Mouse (Mus musculus) C2C12 (cell line): ENCODE data around the gene Rpl7l1.

Experiments
- CTCF ChIP-seq: IDR thresholded peaks from one replicate; pipeline ENCODE4 v1.5.1; 2011; ENCODE audit not compliant: control insufficient read depth, insufficient read depth, insufficient read length
- MYOD1 ChIP-seq: IDR thresholded peaks from one replicate; pipeline ENCODE4 v1.6.1; 2011; ENCODE audit warnings: low read depth; ENCODE audit not compliant: control insufficient read depth, insufficient read length
- USF1 ChIP-seq: IDR thresholded peaks from one replicate; pipeline ENCODE4 v1.6.1; 2011; ENCODE audit warnings: low read depth, mild to moderate bottlenecking, control low read depth, moderate library complexity

GRCm38 (mm10) chr17:46751056-46751793 is 31.2 kb downstream of the Rpl7l1 start:
- no peak for TF ChIP-seq CTCF
- TF ChIP-seq USF1 = no peak
- no peak for TF ChIP-seq MYOD1
